Mouse (Mus musculus): ENCODE measurements around the gene Gm42669.

- TF ChIP-seq CTCF (IDR thresholded peaks at IDR 0.05; ENCODE audit: extremely low read depth, insufficient read length, insufficient replicate concordance, low read depth, low read length) (no peak), POLR2A (IDR thresholded peaks at IDR 0.05; ENCODE audit: low read depth, low read length) (peak; percentile 32)
Measured at GRCm38 (mm10) chr5:107597301-107598077, 90.1 kb downstream of the Gm42669 start, which contains the start of the genes Rpap2 and Glmn.
